Mouse (Mus musculus) lung, adult 2 months (tissue): ENCODE measurements around the gene Osgin1.

ENCODE experiments used
- CTCF ChIP-seq: fragments of 200-500 bp; IDR thresholded peaks from 2 replicates; pipeline ENCODE4 v1.5.1; 2011; ENCODE audit warnings: mild to moderate bottlenecking, low read length, control low read depth; ENCODE audit not compliant: insufficient read depth
- POLR2A ChIP-seq: fragments of 200-500 bp; IDR thresholded peaks from 2 replicates; pipeline ENCODE4 v1.6.1; 2011; ENCODE audit warnings: low read depth, mild to moderate bottlenecking, control low read depth, low read length, borderline replicate concordance; ENCODE audit errors: extremely low read depth

DNA sequence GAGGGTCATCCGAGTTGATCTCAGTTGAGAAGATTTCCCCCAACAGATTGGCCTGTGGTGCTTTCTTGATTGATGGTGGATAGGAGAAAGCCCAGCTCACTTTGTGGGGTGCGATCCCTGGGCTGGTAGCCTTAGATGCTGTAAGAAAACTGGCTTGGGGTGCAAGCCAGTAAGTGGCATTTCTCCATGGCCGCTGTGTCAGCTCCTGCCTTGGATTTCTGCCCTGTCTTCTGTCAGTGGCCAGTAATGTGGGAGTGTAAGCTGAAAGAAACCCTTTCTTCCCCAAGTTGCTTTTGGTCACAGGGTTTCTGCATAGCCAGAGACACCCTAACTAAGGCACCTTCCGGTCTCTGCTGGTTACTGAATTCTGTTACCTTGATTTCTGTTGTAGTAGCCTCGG lies 22.1 kb downstream of the Osgin1 start:
- TF ChIP-seq POLR2A (no peak), CTCF (no peak)
